Mouse (Mus musculus) ES-E14 (cell line): Measurements from ENCODE around the gene Ifnar1. TPM values are rescaled to one million over a fixed set of nuclear protein-coding genes. Genes with fewer than 3 reads are reported as not detected.

Source experiments
- DNase-seq: peaks from one replicate; pipeline ENCODE4 v3.0.0-alpha.2; 2013; ENCODE audit warnings: low read depth, low spot score
- H3K27ac ChIP-seq: 2 replicates; pipeline ENCODE4 v1.5.1; 2012; ENCODE audit warnings: low read depth, mild to moderate bottlenecking, low read length, moderate library complexity, mixed read lengths; ENCODE audit not compliant: poor library complexity, insufficient read depth, severe bottlenecking
- H3K36me3 ChIP-seq: 2 replicates; pipeline ENCODE4 v1.6.1; 2012; ENCODE audit warnings: mild to moderate bottlenecking, low read length, moderate library complexity, mixed read lengths; ENCODE audit not compliant: control insufficient read depth, poor library complexity, insufficient read depth, severe bottlenecking
- H3K4me1 ChIP-seq, 2 experiments: fragments of 150-350 bp in 1 of 2; sonication (generic) in 1 of 2; 2 replicates each; pipeline ENCODE4 v1.6.1; 2012; ENCODE audit warnings: low read length in 2 of 2, mild to moderate bottlenecking in 1 of 2, mixed read lengths in 1 of 2; ENCODE audit not compliant: control insufficient read depth in 2 of 2, insufficient read depth in 2 of 2, poor library complexity in 1 of 2
- H3K4me3 ChIP-seq, 2 experiments: fragments of 150-350 bp in 1 of 2; sonication (generic) in 1 of 2; 2 replicates each; pipeline ENCODE4 v1.5.1; 2012; ENCODE audit warnings: low read length in 2 of 2, low read depth in 1 of 2, mild to moderate bottlenecking in 1 of 2, mixed read lengths in 1 of 2; ENCODE audit not compliant: insufficient read depth in 1 of 2, poor library complexity in 1 of 2, severe bottlenecking in 1 of 2
- H3K9ac ChIP-seq: 2 replicates; pipeline ENCODE4 v1.6.1; 2012; ENCODE audit warnings: low read depth, mild to moderate bottlenecking, low read length, mixed read lengths; ENCODE audit not compliant: poor library complexity, insufficient read depth, severe bottlenecking
- H3K9me3 ChIP-seq: fragments of 150-350 bp; sonication (generic); 2 replicates; pipeline ENCODE4 v1.6.1; 2012; ENCODE audit warnings: low read depth, mild to moderate bottlenecking, low read length; ENCODE audit not compliant: control insufficient read depth, insufficient read depth
- CHD2 ChIP-seq: IDR thresholded peaks from 2 replicates; pipeline ENCODE4 v1.6.1; 2014; ENCODE audit warnings: mild to moderate bottlenecking, low read depth, low read length, inconsistent platforms
- HCFC1 ChIP-seq: IDR thresholded peaks from 2 replicates; pipeline ENCODE4 v1.6.1; 2012; ENCODE audit warnings: low read length, inconsistent platforms, borderline replicate concordance; ENCODE audit not compliant: insufficient read depth
- MAFK ChIP-seq: IDR thresholded peaks from 2 replicates; pipeline ENCODE4 v1.6.1; 2014; ENCODE audit warnings: mild to moderate bottlenecking, low read depth, low read length, inconsistent platforms; ENCODE audit not compliant: insufficient read depth
- ZC3H11A ChIP-seq: IDR thresholded peaks from 2 replicates; pipeline ENCODE4 v1.6.1; 2012; ENCODE audit warnings: low read depth, mild to moderate bottlenecking, inconsistent platforms, low read length, borderline replicate concordance
- ZNF384 ChIP-seq: IDR thresholded peaks from 2 replicates; pipeline ENCODE4 v1.6.1; 2012; ENCODE audit warnings: low read depth, low read length, inconsistent platforms
- in situ Hi-C, 2 experiments: fragments of 600-800 bp; cut with MboI; formaldehyde crosslinking; loops; one replicate each; pipeline ENCODE4 v1.15.1; 2025; ENCODE audit warnings: low sequenced_read_pairs in 2 of 2, inconsistent platforms in 1 of 2; ENCODE audit not compliant: unreplicated experiment in 2 of 2
- total RNA-seq: library from RNA; depleted of rRNA; stranded (reverse); fragments of 300-350 nt; gene quantifications from 2 replicates; pipeline ENCODE4 v1.2.3, GENCODE M21; 2012

Ifnar1 gene
- total RNA-seq, 1 experiment, result 42.2 TPM

DNA sequence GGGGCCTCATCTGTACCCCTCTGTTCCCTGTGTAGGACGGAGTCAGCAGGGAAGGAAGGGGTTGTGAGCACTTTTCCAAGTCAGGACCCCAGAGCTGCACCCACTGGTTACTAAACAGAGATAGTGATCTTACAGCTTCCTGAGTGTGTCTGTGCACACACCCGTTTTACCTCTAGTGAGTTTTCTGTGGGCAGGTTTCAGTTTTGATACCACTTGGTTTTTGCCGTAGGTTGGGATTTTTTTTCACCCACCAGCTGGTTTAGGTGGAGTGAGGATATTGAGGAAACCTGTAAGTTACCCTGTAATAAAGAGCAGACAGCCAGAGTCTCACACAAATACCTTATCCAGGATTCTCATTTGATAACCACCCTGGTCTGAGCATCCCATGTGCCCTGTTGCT, 14.6 kb upstream of the Ifnar1 start:
- H3K9me3 ChIP-seq, result no peaks in the 10 kb centered on the region
- TF ChIP-seq ZC3H11A (no peak), ZNF384 (no peak), MAFK (no peak), CHD2 (no peak), HCFC1 (no peak)
- H3K9ac ChIP-seq, result no peak overlapping the region
- H3K4me1 ChIP-seq, result no peaks in the 10 kb centered on the region
- no peaks in the 10 kb centered on the region for H3K36me3 ChIP-seq
- no peak overlapping the region for H3K4me3 ChIP-seq
- no peak overlapping the region for H3K27ac ChIP-seq
- no peak for DNase-seq
- in situ Hi-C loops, result no loop called here

DNA sequence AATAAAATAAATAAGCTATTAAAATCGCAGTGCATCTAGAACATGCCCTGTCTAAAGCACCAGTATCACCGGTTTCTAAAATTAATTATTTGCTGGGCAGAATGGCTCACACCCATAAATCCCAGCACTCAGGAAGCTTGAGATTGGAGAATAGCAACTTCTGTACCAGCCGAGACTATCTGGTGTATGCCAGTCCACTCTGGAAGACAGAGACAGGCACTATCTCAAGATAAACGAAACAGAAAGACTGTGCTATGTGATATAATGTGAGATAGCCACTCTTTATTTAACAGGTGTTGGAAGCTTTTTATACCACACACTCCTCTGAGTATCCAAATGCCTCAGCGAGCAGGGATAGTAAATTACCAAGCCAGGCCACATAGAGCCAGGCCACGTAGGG, 13.6 kb upstream of the Ifnar1 start:
- H3K27ac ChIP-seq, result no peak overlapping the region
- no peaks in the 10 kb centered on the region for H3K9me3 ChIP-seq
- no peak overlapping the region for H3K9ac ChIP-seq
- no peak overlapping the region for H3K4me3 ChIP-seq
- no peaks in the 10 kb centered on the region for H3K36me3 ChIP-seq
- in situ Hi-C loops, result no loop called here
- no peak for DNase-seq
- peaks cover 0 to 7% of the 10 kb centered on the region in 2 experiments; a peak in 1 of 4 replicates for H3K4me1 ChIP-seq
- TF ChIP-seq CHD2, result no peak
- no peak for TF ChIP-seq ZC3H11A
- no peak for TF ChIP-seq ZNF384
- TF ChIP-seq HCFC1, result no peak
- no peak for TF ChIP-seq MAFK

DNA sequence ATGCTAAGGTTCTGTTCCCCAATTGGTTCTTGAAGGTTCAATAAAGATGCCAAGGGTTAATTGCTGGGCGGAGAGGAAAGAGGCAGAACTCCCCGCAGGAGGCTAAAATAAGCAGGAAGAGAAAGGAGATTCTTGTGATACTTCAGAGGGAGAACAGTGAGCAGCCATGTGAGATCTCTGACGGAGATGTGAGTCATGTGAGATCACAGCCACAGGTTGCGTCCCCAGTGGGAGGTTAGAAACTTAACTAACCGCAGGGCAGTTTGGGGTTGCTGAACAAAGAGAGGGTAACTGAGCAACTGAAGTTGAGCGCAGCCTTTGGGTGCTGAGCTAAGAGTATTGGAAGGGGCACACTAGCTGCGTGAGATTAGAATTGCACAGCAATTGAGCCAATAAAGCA, 9.3 kb upstream of the Ifnar1 start:
- H3K36me3 ChIP-seq, result no peaks in the 10 kb centered on the region
- peaks cover 0 to 15% of the 10 kb centered on the region in 2 experiments; a peak in 1 of 4 replicates for H3K4me1 ChIP-seq
- H3K4me3 ChIP-seq, result no peak overlapping the region
- no peak for DNase-seq
- no peak overlapping the region for H3K27ac ChIP-seq
- no peaks in the 10 kb centered on the region for H3K9me3 ChIP-seq
- no peak overlapping the region for H3K9ac ChIP-seq
- TF ChIP-seq HCFC1 (no peak), ZNF384 (no peak), CHD2 (no peak), ZC3H11A (no peak), MAFK (no peak)
- in situ Hi-C loops, result no loop called here

DNA sequence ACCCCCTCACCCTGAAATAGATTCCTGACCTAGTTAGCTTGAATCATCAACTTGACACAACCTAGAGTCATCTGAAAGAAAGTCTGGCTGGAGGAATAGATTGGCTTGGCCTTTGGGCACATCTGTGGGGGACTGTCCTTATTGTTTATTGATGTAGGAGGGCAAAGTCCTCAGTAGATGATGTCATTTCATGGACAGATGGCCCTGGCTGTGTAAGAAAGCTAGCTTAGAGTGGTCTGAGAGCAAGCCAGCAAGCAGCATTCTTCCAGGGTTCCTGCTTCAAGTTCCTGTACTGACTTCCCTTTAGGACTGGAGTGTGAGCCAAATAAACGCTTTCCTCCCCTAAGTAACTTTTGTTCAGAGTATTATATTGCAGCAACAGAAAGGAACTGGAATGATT, 7.0 kb upstream of the Ifnar1 start:
- Histone ChIP-seq H3K4me3 (no peak overlapping the region), H3K9me3 (no peaks in the 10 kb centered on the region), H3K9ac (no peak overlapping the region), H3K4me1 (peaks cover 0 to 15% of the 10 kb centered on the region in 2 experiments; a peak in 1 of 4 replicates), H3K36me3 (no peaks in the 10 kb centered on the region), H3K27ac (no peak overlapping the region)
- DNase-seq, result no peak
- in situ Hi-C loops, result no loop called here
- TF ChIP-seq CHD2 (no peak), ZNF384 (no peak), MAFK (no peak), HCFC1 (no peak), ZC3H11A (no peak)

DNA sequence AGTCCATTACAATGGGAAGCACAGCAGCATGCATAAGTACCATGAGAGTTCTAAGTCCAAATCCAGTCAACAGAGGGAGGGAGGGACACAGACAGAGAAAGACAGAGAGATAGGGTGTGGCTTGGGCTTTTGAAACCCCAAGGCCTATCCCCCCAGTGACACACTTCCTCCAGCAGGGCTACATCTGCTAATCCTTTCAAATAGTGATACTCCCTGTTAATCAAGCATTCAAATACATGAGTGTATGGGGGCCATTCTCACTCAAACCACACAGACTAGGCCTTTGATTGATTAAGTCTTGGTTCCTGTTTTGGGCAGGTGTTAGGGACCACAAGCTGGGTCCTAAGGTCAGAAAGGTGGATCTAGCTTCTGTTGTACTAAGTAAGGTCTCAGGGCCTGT, 4.5 kb upstream of the Ifnar1 start:
- no peak overlapping the region for H3K9ac ChIP-seq
- TF ChIP-seq ZC3H11A, result no peak
- TF ChIP-seq HCFC1, result no peak
- TF ChIP-seq ZNF384, result no peak
- no peak for TF ChIP-seq MAFK
- no peak for TF ChIP-seq CHD2
- H3K4me3 ChIP-seq, result no peak overlapping the region
- peaks cover 0 to 15% of the 10 kb centered on the region in 2 experiments; a peak in 1 of 4 replicates for H3K4me1 ChIP-seq
- H3K9me3 ChIP-seq, result no peaks in the 10 kb centered on the region
- H3K36me3 ChIP-seq, result no peaks in the 10 kb centered on the region
- in situ Hi-C loops, result no loop called here
- DNase-seq, result peak; percentile 51
- H3K27ac ChIP-seq, result no peak overlapping the region; the same call in 1 of the 2 replicates
